Mouse (Mus musculus) thymus, adult 2 months (tissue): Measurements from ENCODE around the gene Cd40lg. TPM values are rescaled to one million over a fixed set of nuclear protein-coding genes. Genes with fewer than 3 reads are reported as not detected.

ENCODE experiments used
- DNase-seq: peaks from one replicate; pipeline ENCODE4 v3.0.0; 2021
- H3K27ac ChIP-seq: fragments of 200-500 bp; 2 replicates; pipeline ENCODE4 v1.5.1; 2012; ENCODE audit warnings: low read length, control low read depth; ENCODE audit not compliant: control insufficient read depth, insufficient read depth
- H3K27me3 ChIP-seq: fragments of 200-500 bp; 2 replicates; pipeline ENCODE4 v1.6.1; 2012; ENCODE audit warnings: mild to moderate bottlenecking, low read length, moderate library complexity, mixed read lengths; ENCODE audit not compliant: control insufficient read depth, insufficient read depth
- H3K36me3 ChIP-seq: fragments of 200-500 bp; 2 replicates; pipeline ENCODE4 v1.6.1; 2012; ENCODE audit warnings: mild to moderate bottlenecking, low read length, moderate library complexity; ENCODE audit not compliant: control insufficient read depth, insufficient read depth
- H3K4me1 ChIP-seq: fragments of 200-500 bp; replicated peaks from 2 replicates; pipeline ENCODE4 v1.6.1; 2012; ENCODE audit warnings: low read length; ENCODE audit not compliant: control insufficient read depth, insufficient read depth
- H3K4me3 ChIP-seq: fragments of 200-500 bp; 2 replicates; pipeline ENCODE4 v1.5.1; 2012; ENCODE audit warnings: mild to moderate bottlenecking, low read length, control low read depth, moderate library complexity; ENCODE audit not compliant: control insufficient read depth, insufficient read depth
- CTCF ChIP-seq: fragments of 200-500 bp; IDR thresholded peaks from 2 replicates; pipeline ENCODE4 v1.5.1; 2012; ENCODE audit warnings: mild to moderate bottlenecking, control low read depth, low read length, moderate library complexity, borderline replicate concordance; ENCODE audit not compliant: control insufficient read depth, poor library complexity, insufficient read depth; ENCODE audit errors: extremely low read depth
- POLR2A ChIP-seq: fragments of 200-500 bp; IDR thresholded peaks from 2 replicates; pipeline ENCODE4 v1.6.1; 2012; ENCODE audit warnings: mild to moderate bottlenecking, low read length, control low read depth, moderate library complexity; ENCODE audit not compliant: control insufficient read depth, poor library complexity, insufficient read depth; ENCODE audit errors: extremely low read depth
- WGBS: fragments of 180-500 bp; shearing (Covaris S2); methylation state at CpG from one replicate; pipeline ENCODE4 v1.1.7; 2018; 5-methylcytosine and 5-hydroxymethylcytosine counted together
- polyA plus RNA-seq: library from polyadenylated mRNA; depleted of rRNA; stranded (reverse); fragments of >200 nt; gene quantifications from 2 replicates; pipeline ENCODE4 v1.2.3, GENCODE M21; 2012

Gene Cd40lg
- polyA plus RNA-seq, 1 experiment, result 7.2 TPM

DNA sequence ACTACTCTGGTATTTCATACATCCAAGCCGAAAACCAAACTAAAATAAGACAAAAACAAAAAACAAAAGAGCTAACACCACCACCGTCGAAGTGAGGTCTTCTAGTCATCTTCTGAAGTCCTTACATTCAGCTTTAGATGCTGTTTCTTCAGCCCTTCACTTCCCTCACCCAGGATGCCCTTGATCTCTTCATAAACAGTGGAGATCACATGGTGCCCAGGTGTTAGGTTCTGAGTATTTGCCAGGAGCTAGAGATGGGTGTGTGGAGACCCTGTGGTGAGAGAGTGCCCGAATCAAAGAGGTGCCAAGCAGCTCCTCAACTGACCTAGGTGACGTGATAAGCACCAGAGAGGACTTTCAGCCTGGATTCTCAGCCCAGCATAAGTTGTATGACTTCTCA is 22.6 kb upstream of the Cd40lg start:
- H3K27me3 ChIP-seq, result no peaks in the 10 kb centered on the region
- DNase-seq, result peak; percentile 44
- H3K4me3 ChIP-seq, result no peak overlapping the region
- WGBS, result 4% methylated on average over 5 of the region's 5 CpGs
- TF ChIP-seq POLR2A (no peak), CTCF (no peak)
- H3K36me3 ChIP-seq, result no peaks in the 10 kb centered on the region
- H3K4me1 ChIP-seq, result peaks cover 17% of the 10 kb centered on the region
- peak overlapping the region; percentile 81 for H3K27ac ChIP-seq

DNA sequence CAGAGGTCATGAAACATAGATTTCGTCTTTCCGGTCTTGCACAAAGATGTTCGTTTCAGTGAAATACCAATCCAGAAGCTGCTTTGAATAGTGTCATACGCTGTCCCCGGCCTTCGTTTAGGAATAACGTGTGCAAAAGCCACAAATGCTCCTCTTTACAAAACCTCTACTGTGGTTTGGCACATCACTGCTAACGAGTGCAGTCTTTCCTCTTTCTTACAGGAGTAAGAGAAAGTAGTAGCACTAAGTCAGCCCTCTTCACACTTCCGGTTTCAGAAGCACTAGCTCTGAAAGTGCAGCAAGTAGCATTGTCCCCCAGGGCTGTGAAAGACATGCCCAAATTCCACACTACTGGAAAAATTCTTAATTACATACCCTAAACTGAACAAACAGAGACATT is 15.6 kb upstream of the Cd40lg start:
- no peak for TF ChIP-seq POLR2A
- no peak for TF ChIP-seq CTCF
- Histone ChIP-seq H3K36me3 (no peaks in the 10 kb centered on the region), H3K4me1 (peaks cover 7% of the 10 kb centered on the region), H3K27ac (peak overlapping the region; percentile 94; the same call in 1 of the 2 replicates), H3K27me3 (no peaks in the 10 kb centered on the region), H3K4me3 (no peak overlapping the region)
- peak; percentile 41 for DNase-seq
- WGBS, result 7% methylated on average over 9 of the region's 9 CpGs

DNA sequence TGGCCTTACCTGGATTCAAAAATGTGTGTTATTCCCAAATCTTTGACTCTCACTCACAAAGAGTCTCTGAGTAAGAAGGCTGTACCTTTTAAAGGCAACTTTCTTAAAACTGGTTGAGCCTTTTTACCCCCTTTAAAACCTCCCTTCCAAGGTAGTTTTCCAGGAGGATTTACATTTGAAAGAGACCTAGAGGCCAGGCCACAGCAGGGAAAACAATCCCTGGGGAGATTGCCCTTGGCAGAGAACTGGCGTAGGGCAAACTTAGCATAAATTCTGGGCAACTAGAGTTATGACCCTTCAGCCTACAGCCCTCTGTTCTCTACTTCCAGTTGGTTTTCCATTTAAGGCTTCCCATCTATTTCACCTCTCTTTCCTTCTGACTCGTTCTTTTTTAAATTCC is 13.9 kb upstream of the Cd40lg start:
- H3K4me3 ChIP-seq, result no peak overlapping the region
- DNase-seq, result no peak
- H3K27me3 ChIP-seq, result no peaks in the 10 kb centered on the region
- no peaks in the 10 kb centered on the region for H3K36me3 ChIP-seq
- peaks cover 7% of the 10 kb centered on the region for H3K4me1 ChIP-seq
- TF ChIP-seq POLR2A, result no peak
- no peak for TF ChIP-seq CTCF
- WGBS, result 89% methylated on average over 2 of the region's 2 CpGs
- no peak overlapping the region for H3K27ac ChIP-seq

DNA sequence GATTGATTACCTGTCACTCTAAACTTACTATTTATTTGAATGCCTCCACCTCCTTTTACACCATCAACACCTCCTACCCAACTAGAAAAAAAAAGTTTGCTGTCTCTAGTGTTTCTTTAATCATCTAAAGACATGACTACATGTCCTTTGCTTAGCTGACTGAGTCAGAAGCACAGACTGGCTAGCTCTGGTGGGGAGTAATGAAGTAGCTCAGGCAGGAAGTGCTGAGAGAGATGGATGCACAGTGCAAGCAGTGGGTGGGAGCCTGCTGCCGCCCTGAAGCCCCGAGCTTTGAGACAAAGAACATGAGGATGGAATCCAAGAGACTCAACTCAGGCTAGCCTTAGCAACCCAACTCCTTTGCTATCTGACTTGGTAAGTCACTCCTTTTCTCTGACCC is 11.5 kb upstream of the Cd40lg start:
- 53% methylated on average over 2 of the region's 2 CpGs for WGBS
- Histone ChIP-seq H3K4me1 (peaks cover 4% of the 10 kb centered on the region), H3K4me3 (no peak overlapping the region), H3K27me3 (no peaks in the 10 kb centered on the region), H3K27ac (no peak overlapping the region; the same call in 1 of the 2 replicates), H3K36me3 (no peaks in the 10 kb centered on the region)
- TF ChIP-seq POLR2A (no peak), CTCF (no peak)
- DNase-seq, result no peak

DNA sequence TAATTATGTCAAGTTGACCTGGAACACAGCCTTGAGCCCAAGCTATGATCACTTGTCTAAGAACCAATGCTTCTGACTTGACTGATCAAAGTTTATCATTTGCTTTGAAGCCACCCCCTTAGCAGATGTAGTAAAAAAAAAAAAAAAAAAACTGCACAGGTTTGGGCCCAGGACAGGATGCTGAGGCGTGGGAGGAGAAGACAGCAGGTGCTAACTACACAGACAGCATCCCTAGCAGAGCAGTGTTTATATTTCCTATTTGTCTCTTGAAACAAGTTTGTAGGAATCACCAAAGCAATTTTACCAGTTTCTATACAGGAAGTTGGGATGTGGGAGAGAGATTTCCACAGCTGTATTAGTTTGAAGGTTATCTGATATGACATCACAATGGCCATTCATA is 1.4 kb upstream of the Cd40lg start:
- Histone ChIP-seq H3K36me3 (no peaks in the 10 kb centered on the region), H3K4me1 (peaks cover 2% of the 10 kb centered on the region), H3K4me3 (no peak overlapping the region), H3K27me3 (no peaks in the 10 kb centered on the region), H3K27ac (no peak overlapping the region)
- DNase-seq, result peak; percentile 13
- WGBS, result 19% methylated on average over 1 of the region's 1 CpGs
- TF ChIP-seq CTCF (no peak), POLR2A (no peak)

DNA sequence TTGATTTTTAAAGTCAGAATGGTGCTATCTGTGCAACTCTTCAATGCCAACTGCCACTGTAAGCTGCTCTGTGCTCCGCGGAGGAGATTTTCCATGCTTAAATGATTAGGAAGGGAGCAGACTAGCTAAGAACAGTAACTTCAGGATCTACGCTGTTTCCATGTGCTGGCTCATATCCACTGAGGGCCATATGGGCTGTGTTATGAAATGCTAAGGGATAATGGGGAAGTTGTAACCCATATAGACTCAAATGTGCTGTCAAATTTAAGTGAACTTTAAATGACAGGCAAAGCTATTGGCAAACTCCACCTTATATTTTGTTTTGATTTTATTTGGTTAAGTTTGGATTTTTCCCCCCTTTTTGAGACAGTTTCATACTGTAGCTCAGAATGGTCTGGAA is 919 bp downstream of the Cd40lg start:
- H3K4me1 ChIP-seq, result peaks cover 2% of the 10 kb centered on the region
- no peak overlapping the region; the same call in 1 of the 2 replicates for H3K27ac ChIP-seq
- TF ChIP-seq POLR2A (no peak), CTCF (no peak)
- no peaks in the 10 kb centered on the region for H3K36me3 ChIP-seq
- no peak for DNase-seq
- WGBS, result 88% methylated on average over 3 of the region's 3 CpGs
- H3K27me3 ChIP-seq, result no peaks in the 10 kb centered on the region
- H3K4me3 ChIP-seq, result no peak overlapping the region

DNA sequence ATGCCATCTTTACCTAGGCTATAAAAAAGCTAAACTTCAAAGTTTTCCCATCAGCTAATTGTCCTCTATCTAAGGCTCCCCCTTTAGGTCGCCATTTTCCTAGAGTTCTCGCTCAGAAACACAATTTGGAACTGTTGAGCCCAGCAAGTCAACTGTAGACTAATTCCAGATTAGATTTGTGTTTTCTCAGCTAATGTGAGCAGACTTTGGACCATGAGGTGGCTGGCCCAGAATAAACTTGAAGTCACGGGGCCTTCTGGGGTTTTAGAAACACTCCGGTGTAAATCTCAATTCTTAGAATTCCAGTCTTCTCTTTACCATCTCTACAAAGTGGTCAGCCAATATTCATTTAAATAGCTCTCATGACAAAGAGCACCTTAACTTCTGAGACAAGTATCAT is 3.6 kb downstream of the Cd40lg start:
- no peaks in the 10 kb centered on the region for H3K27me3 ChIP-seq
- TF ChIP-seq CTCF, result no peak
- no peak for TF ChIP-seq POLR2A
- H3K27ac ChIP-seq, result no peak overlapping the region
- WGBS, result 94% methylated on average over 4 of the region's 4 CpGs
- H3K36me3 ChIP-seq, result no peaks in the 10 kb centered on the region
- no peak for DNase-seq
- no peaks in the 10 kb centered on the region for H3K4me1 ChIP-seq
- no peak overlapping the region for H3K4me3 ChIP-seq
